Mouse (Mus musculus): ENCODE measurements around the gene Fam71f2. TPM values are rescaled to one million over a fixed set of nuclear protein-coding genes. Genes with fewer than 3 reads are reported as not detected.

Gene Fam71f2
- polyA plus RNA-seq, 2 experiments = 0.70 to 2.6 TPM

- no peaks in the 10 kb centered on the region for H3K4me1 ChIP-seq (ENCODE audit: control insufficient read depth, insufficient read depth, low read length)
- H3K4me3 ChIP-seq (replicated peaks; ENCODE audit: low read length) = no peak overlapping the region
- H3K36me3 ChIP-seq (ENCODE audit: control insufficient read depth, insufficient read depth, low read length) = no peaks in the 10 kb centered on the region
- no peaks in the 10 kb centered on the region for H3K27me3 ChIP-seq (ENCODE audit: control insufficient read depth, insufficient read depth, low read length)
- 62% methylated on average over 6 of the region's 6 CpGs for WGBS
- no peak for TF ChIP-seq POLR2A (IDR thresholded peaks at IDR 0.05; ENCODE audit: borderline replicate concordance, extremely low read depth, insufficient read depth, insufficient read length)
- H3K27ac ChIP-seq (replicated peaks; ENCODE audit: low read depth, low read length) = no peak overlapping the region
- no peak for DNase-seq (ENCODE audit: low spot score)
- ATAC-seq (ENCODE audit: low FRiP score, low read depth) = no peak
- no peak overlapping the region for H3K9ac ChIP-seq (ENCODE audit: low read depth, low read length, severe bottlenecking)
- no peaks in the 10 kb centered on the region for H3K9me3 ChIP-seq (ENCODE audit: control insufficient read depth, low read length)
- H3K4me2 ChIP-seq (replicated peaks; ENCODE audit: low read depth, low read length, severe bottlenecking) = no peak overlapping the region
Measured at GRCm38 (mm10) chr6:29321586-29321985, 42.2 kb downstream of the Fam71f2 start.

GRCm38 (mm10) chr6:29322147-29322546 lies 42.8 kb downstream of the Fam71f2 start:
- WGBS = 92% methylated on average over 7 of the region's 7 CpGs
- Histone ChIP-seq H3K36me3 (ENCODE audit: control insufficient read depth, insufficient read depth, low read length) (no peaks in the 10 kb centered on the region), H3K4me2 (replicated peaks; ENCODE audit: low read depth, low read length, severe bottlenecking) (no peak overlapping the region), H3K9me3 (ENCODE audit: control insufficient read depth, low read length) (no peaks in the 10 kb centered on the region), H3K4me3 (replicated peaks; ENCODE audit: low read length) (no peak overlapping the region), H3K9ac (ENCODE audit: low read depth, low read length, severe bottlenecking) (no peak overlapping the region), H3K27ac (replicated peaks; ENCODE audit: low read depth, low read length) (no peak overlapping the region), H3K27me3 (ENCODE audit: control insufficient read depth, insufficient read depth, low read length) (no peaks in the 10 kb centered on the region), H3K4me1 (ENCODE audit: control insufficient read depth, insufficient read depth, low read length) (no peaks in the 10 kb centered on the region)
- TF ChIP-seq POLR2A (IDR thresholded peaks at IDR 0.05; ENCODE audit: borderline replicate concordance, extremely low read depth, insufficient read depth, insufficient read length) = no peak
- DNase-seq (ENCODE audit: low spot score) (no peak), ATAC-seq (ENCODE audit: low FRiP score, low read depth) (no peak)

GRCm38 (mm10) chr6:29322735-29323134 lies 43.3 kb downstream of the Fam71f2 start:
- Histone ChIP-seq H3K4me1 (ENCODE audit: control insufficient read depth, insufficient read depth, low read length) (no peaks in the 10 kb centered on the region), H3K4me3 (replicated peaks; ENCODE audit: low read length) (no peak overlapping the region), H3K4me2 (replicated peaks; ENCODE audit: low read depth, low read length, severe bottlenecking) (no peak overlapping the region), H3K27me3 (ENCODE audit: control insufficient read depth, insufficient read depth, low read length) (no peaks in the 10 kb centered on the region), H3K27ac (replicated peaks; ENCODE audit: low read depth, low read length) (no peak overlapping the region), H3K9ac (ENCODE audit: low read depth, low read length, severe bottlenecking) (no peak overlapping the region), H3K36me3 (ENCODE audit: control insufficient read depth, insufficient read depth, low read length) (no peaks in the 10 kb centered on the region), H3K9me3 (ENCODE audit: control insufficient read depth, low read length) (no peaks in the 10 kb centered on the region)
- TF ChIP-seq POLR2A (IDR thresholded peaks at IDR 0.05; ENCODE audit: borderline replicate concordance, extremely low read depth, insufficient read depth, insufficient read length) = no peak
- no peak for DNase-seq (ENCODE audit: low spot score)
- no peak for ATAC-seq (ENCODE audit: low FRiP score, low read depth)
- 87% methylated on average over 4 of the region's 4 CpGs for WGBS

GRCm38 (mm10) chr6:29326961-29327360 lies 47.6 kb downstream of the Fam71f2 start:
- Histone ChIP-seq H3K27ac (replicated peaks; ENCODE audit: low read depth, low read length) (no peak overlapping the region), H3K36me3 (ENCODE audit: control insufficient read depth, insufficient read depth, low read length) (no peaks in the 10 kb centered on the region), H3K27me3 (ENCODE audit: control insufficient read depth, insufficient read depth, low read length) (no peaks in the 10 kb centered on the region), H3K4me1 (ENCODE audit: control insufficient read depth, insufficient read depth, low read length) (no peaks in the 10 kb centered on the region), H3K9ac (ENCODE audit: low read depth, low read length, severe bottlenecking) (no peak overlapping the region), H3K9me3 (ENCODE audit: control insufficient read depth, low read length) (no peaks in the 10 kb centered on the region), H3K4me3 (replicated peaks; ENCODE audit: low read length) (no peak overlapping the region), H3K4me2 (replicated peaks; ENCODE audit: low read depth, low read length, severe bottlenecking) (no peak overlapping the region)
- 87% methylated on average over 9 of the region's 9 CpGs for WGBS
- TF ChIP-seq POLR2A (IDR thresholded peaks at IDR 0.05; ENCODE audit: borderline replicate concordance, extremely low read depth, insufficient read depth, insufficient read length) = no peak
- ATAC-seq (ENCODE audit: low FRiP score, low read depth) (no peak), DNase-seq (ENCODE audit: low spot score) (no peak)

GRCm38 (mm10) chr6:29329514-29329913 lies 50.1 kb downstream of the Fam71f2 start:
- no peak for TF ChIP-seq POLR2A (IDR thresholded peaks at IDR 0.05; ENCODE audit: borderline replicate concordance, extremely low read depth, insufficient read depth, insufficient read length)
- ATAC-seq (ENCODE audit: low FRiP score, low read depth) (no peak), DNase-seq (ENCODE audit: low spot score) (no peak)
- H3K4me3 ChIP-seq (replicated peaks; ENCODE audit: low read length) = no peak overlapping the region
- H3K4me2 ChIP-seq (replicated peaks; ENCODE audit: low read depth, low read length, severe bottlenecking) = no peak overlapping the region
- 70% methylated on average over 4 of the region's 4 CpGs for WGBS
- H3K9ac ChIP-seq (ENCODE audit: low read depth, low read length, severe bottlenecking) = no peak overlapping the region
- H3K36me3 ChIP-seq (ENCODE audit: control insufficient read depth, insufficient read depth, low read length) = no peaks in the 10 kb centered on the region
- no peak overlapping the region for H3K27ac ChIP-seq (replicated peaks; ENCODE audit: low read depth, low read length)
- no peaks in the 10 kb centered on the region for H3K4me1 ChIP-seq (ENCODE audit: control insufficient read depth, insufficient read depth, low read length)
- H3K9me3 ChIP-seq (ENCODE audit: control insufficient read depth, low read length) = no peaks in the 10 kb centered on the region
- H3K27me3 ChIP-seq (ENCODE audit: control insufficient read depth, insufficient read depth, low read length) = no peaks in the 10 kb centered on the region

Other genes starting within 250 kb of the Fam71f2 start
- gene Lep, start 219.4 kb upstream of the Fam71f2 start, polyA plus RNA-seq (2012; rRNA removed) = 0.03 TPM in 1 of 2 replicates, not detected in the other
- gene Lep, start 219.4 kb upstream of the Fam71f2 start, polyA plus RNA-seq (2014; fragmentation: Nextera tagmentation; extraction: Ambion mirVana) = not detected in 2 replicates
- gene Rbm28, start 114.6 kb upstream of the Fam71f2 start, polyA plus RNA-seq (2012; rRNA removed) = 45.9 and 59.8 TPM in 2 replicates
- gene Rbm28, start 114.6 kb upstream of the Fam71f2 start, polyA plus RNA-seq (2014; fragmentation: Nextera tagmentation; extraction: Ambion mirVana) = 35.7 and 47.7 TPM in 2 replicates
- gene Prrt4, start 100.0 kb upstream of the Fam71f2 start, polyA plus RNA-seq (2012; rRNA removed) = 1.2 and 1.8 TPM in 2 replicates
- 0.92 and 1.1 TPM in 2 replicates for gene Prrt4, start 100.0 kb upstream of the Fam71f2 start, polyA plus RNA-seq (2014; fragmentation: Nextera tagmentation; extraction: Ambion mirVana)
- 42.1 and 53.1 TPM in 2 replicates for gene Impdh1, start 63.2 kb upstream of the Fam71f2 start, polyA plus RNA-seq (2012; rRNA removed)
- 46.6 and 49.2 TPM in 2 replicates for gene Impdh1, start 63.2 kb upstream of the Fam71f2 start, polyA plus RNA-seq (2014; fragmentation: Nextera tagmentation; extraction: Ambion mirVana)
- 39.7 and 48.1 TPM in 2 replicates for gene Hilpda, start 7.1 kb upstream of the Fam71f2 start, polyA plus RNA-seq (2012; rRNA removed)
- 48.1 and 53.7 TPM in 2 replicates for gene Hilpda, start 7.1 kb upstream of the Fam71f2 start, polyA plus RNA-seq (2014; fragmentation: Nextera tagmentation; extraction: Ambion mirVana)
- 0.10 and 0.27 TPM in 2 replicates for gene Fam71f1, start 39.5 kb downstream of the Fam71f2 start, polyA plus RNA-seq (2012; rRNA removed)
- 0.23 TPM in 1 of 2 replicates, not detected in the other for gene Fam71f1, start 39.5 kb downstream of the Fam71f2 start, polyA plus RNA-seq (2014; fragmentation: Nextera tagmentation; extraction: Ambion mirVana)
- 354 and 382 TPM in 2 replicates for gene Calu, start 68.5 kb downstream of the Fam71f2 start, polyA plus RNA-seq (2012; rRNA removed)
- 536 and 540 TPM in 2 replicates for gene Calu, start 68.5 kb downstream of the Fam71f2 start, polyA plus RNA-seq (2014; fragmentation: Nextera tagmentation; extraction: Ambion mirVana)
- gene Opn1sw, start 108.9 kb downstream of the Fam71f2 start, polyA plus RNA-seq (2012; rRNA removed) = 1.3 and 2.1 TPM in 2 replicates
- 2.0 and 2.3 TPM in 2 replicates for gene Opn1sw, start 108.9 kb downstream of the Fam71f2 start, polyA plus RNA-seq (2014; fragmentation: Nextera tagmentation; extraction: Ambion mirVana)
- 25.3 and 26.0 TPM in 2 replicates for gene Ccdc136, start 116.7 kb downstream of the Fam71f2 start, polyA plus RNA-seq (2012; rRNA removed)
- 26.2 and 26.8 TPM in 2 replicates for gene Ccdc136, start 116.7 kb downstream of the Fam71f2 start, polyA plus RNA-seq (2014; fragmentation: Nextera tagmentation; extraction: Ambion mirVana)
- 38.1 and 43.9 TPM in 2 replicates for gene Flnc, start 153.7 kb downstream of the Fam71f2 start, polyA plus RNA-seq (2012; rRNA removed)
- 25.1 and 27.0 TPM in 2 replicates for gene Flnc, start 153.7 kb downstream of the Fam71f2 start, polyA plus RNA-seq (2014; fragmentation: Nextera tagmentation; extraction: Ambion mirVana)
- 195 and 204 TPM in 2 replicates for gene Atp6v1f, start 188.1 kb downstream of the Fam71f2 start, polyA plus RNA-seq (2012; rRNA removed)
- 226 and 239 TPM in 2 replicates for gene Atp6v1f, start 188.1 kb downstream of the Fam71f2 start, polyA plus RNA-seq (2014; fragmentation: Nextera tagmentation; extraction: Ambion mirVana)
- gene Atp6v1fnb, start 191.8 kb downstream of the Fam71f2 start, polyA plus RNA-seq (2012; rRNA removed) = 0.12 TPM in 1 of 2 replicates, not detected in the other
- gene Atp6v1fnb, start 191.8 kb downstream of the Fam71f2 start, polyA plus RNA-seq (2014; fragmentation: Nextera tagmentation; extraction: Ambion mirVana) = 0.35 TPM in 1 of 2 replicates, not detected in the other
- gene Kcp, start 228.4 kb downstream of the Fam71f2 start, polyA plus RNA-seq (2012; rRNA removed) = 92.4 and 136 TPM in 2 replicates
- gene Kcp, start 228.4 kb downstream of the Fam71f2 start, polyA plus RNA-seq (2014; fragmentation: Nextera tagmentation; extraction: Ambion mirVana) = 27.1 and 36.0 TPM in 2 replicates
- 4.8 and 5.0 TPM in 2 replicates for gene Irf5, start 247.0 kb downstream of the Fam71f2 start, polyA plus RNA-seq (2012; rRNA removed)
- gene Irf5, start 247.0 kb downstream of the Fam71f2 start, polyA plus RNA-seq (2014; fragmentation: Nextera tagmentation; extraction: Ambion mirVana) = 3.2 and 4.4 TPM in 2 replicates